Mouse (Mus musculus) adrenal gland, adult 10 weeks (tissue): ENCODE data around the gene Fcgbp. TPM values are rescaled to one million over a fixed set of nuclear protein-coding genes. Genes with fewer than 3 reads are reported as not detected.

ENCODE experiments used
- polyA plus RNA-seq: library from polyadenylated mRNA; stranded (reverse); fragments of 350-450 nt; fragmentation: Illumina TruSeq; extraction: RNeasy Lipid Tissue Mini Kit (QIAGEN cat#74804); gene quantifications from one replicate; pipeline ENCODE4 v1.2.3, GENCODE M21; 2014; ENCODE audit warnings: low read depth, low replicate concordance

Gene Fcgbp
- polyA plus RNA-seq = not detected

GRCm38 (mm10) chr7:28070531-28071298 is at the start of gene Fcgbp:
Gene Fcgbp (plus strand): TSS chr7:28071236.

GRCm38 (mm10) chr7:28049476-28050409 is 21.3 kb upstream of the Fcgbp start, which contains the start of gene Psmc4:
Gene Psmc4 (minus strand): TSS chr7:28050101.

GRCm38 (mm10) chr7:28129166-28129565 is 58.1 kb downstream of the Fcgbp start, which contains the start of gene 9530053A07Rik:
Gene 9530053A07Rik (plus strand): TSS chr7:28129466.

GRCm38 (mm10) chr7:28169489-28170422 is 98.7 kb downstream of the Fcgbp start, which contains the start of gene Fbl:
Gene Fbl (plus strand): TSS chr7:28169710.

Other genes starting within 250 kb of the Fcgbp start
- gene Zfp59, start 232.6 kb upstream of the Fcgbp start, polyA plus RNA-seq = 11.7 TPM
- gene Zfp607a, start 213.7 kb upstream of the Fcgbp start, polyA plus RNA-seq = 7.6 TPM
- 20.5 TPM for gene Zfp974, start 141.8 kb upstream of the Fcgbp start, polyA plus RNA-seq
- gene Zfp780b, start 92.1 kb upstream of the Fcgbp start, polyA plus RNA-seq = 27.1 TPM
- 7.2 TPM for gene Zfp850, start 57.1 kb upstream of the Fcgbp start, polyA plus RNA-seq
- gene Psmc4, start 21.1 kb upstream of the Fcgbp start, polyA plus RNA-seq = 41.3 TPM
- gene 9530053A07Rik, start 58.2 kb downstream of the Fcgbp start, polyA plus RNA-seq = not detected
- 12.5 TPM for gene Fbl, start 98.5 kb downstream of the Fcgbp start, polyA plus RNA-seq
- 0.64 TPM for gene Dyrk1b, start 108.2 kb downstream of the Fcgbp start, polyA plus RNA-seq
- 23.3 TPM for gene Eid2, start 196.6 kb downstream of the Fcgbp start, polyA plus RNA-seq
- 17.0 TPM for gene Eid2b, start 206.5 kb downstream of the Fcgbp start, polyA plus RNA-seq
- gene Selenov, start 219.9 kb downstream of the Fcgbp start, polyA plus RNA-seq = not detected
- gene Dll3, start 231.0 kb downstream of the Fcgbp start, polyA plus RNA-seq = not detected
- 11.4 TPM for gene Timm50, start 240.8 kb downstream of the Fcgbp start, polyA plus RNA-seq